Mouse (Mus musculus): Measurements from ENCODE around the gene Tril. TPM values are rescaled to one million over a fixed set of nuclear protein-coding genes. Genes with fewer than 3 reads are reported as not detected.
A peak's percentile ranks its signal among the peaks of the same experiment; 100 is the strongest.

The Tril gene
- polyA plus RNA-seq (2014; fragmentation: Nextera tagmentation; extraction: Ambion mirVana): 36.0 and 39.7 TPM in 2 replicates

DNA sequence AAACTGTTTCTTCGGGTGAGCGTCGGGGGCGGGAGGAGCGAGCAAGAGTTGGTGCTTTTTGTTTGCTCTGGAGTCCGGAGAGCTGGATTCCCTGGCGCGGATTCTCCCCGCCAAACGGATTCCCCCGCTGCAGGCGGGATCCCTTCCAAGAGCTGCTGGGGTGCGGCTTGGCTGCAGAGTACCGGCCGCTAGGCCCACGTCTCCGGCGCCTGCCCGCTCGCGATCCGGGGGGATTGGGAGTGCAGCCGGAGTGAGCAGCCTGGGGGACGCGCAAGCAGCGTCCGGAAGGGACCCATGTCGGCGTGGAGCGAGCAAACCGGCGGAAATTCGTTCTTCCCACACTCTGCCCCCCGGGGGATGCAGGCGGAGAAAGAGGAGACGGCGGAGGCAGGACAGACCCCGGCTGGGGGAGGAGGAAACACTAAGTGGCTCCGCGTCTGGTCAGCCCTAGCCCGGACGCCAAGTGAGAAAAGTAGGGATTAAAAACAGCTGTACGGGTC, at the start of gene Tril:
TSS of gene Tril (minus strand) at position 345 of the 500 bp plus-strand sequence.
- Histone ChIP-seq H3K9me3 (replicated peaks; ENCODE audit: control insufficient read depth, low read length) (no peaks in the 10 kb centered on the region), H3K4me3 (ENCODE audit: low read depth, low read length) (peak within 1 kb of the TSS; percentile 71), H3K27ac (replicated peaks; ENCODE audit: low read depth, low read length) (peak within 1 kb of the TSS; percentile 97), H3K27me3 (ENCODE audit: control insufficient read depth, insufficient read depth, low read length) (peaks cover 6% of the 10 kb centered on the region; the same call in 1 of the 2 replicates), H3K4me2 (ENCODE audit: low read depth, low read length) (peak within 1 kb of the TSS; percentile 87), H3K4me1 (ENCODE audit: control insufficient read depth, insufficient read depth, low read length) (peaks cover 9% of the 10 kb centered on the region), H3K36me3 (replicated peaks; ENCODE audit: control insufficient read depth, insufficient read depth, low read depth, low read length) (no peaks in the 10 kb centered on the region), H3K9ac (replicated peaks; ENCODE audit: low read length) (peak within 1 kb of the TSS; percentile 89)
- ATAC-seq (replicated peaks; ENCODE audit: insufficient number of reproducible peaks, low FRiP score, low TSS enrichment, low read depth): peak; percentile 76
- WGBS: under 1% methylated on average over 43 of the region's 43 CpGs
- DNase-seq (ENCODE audit: low spot score): peak; percentile 92

DNA sequence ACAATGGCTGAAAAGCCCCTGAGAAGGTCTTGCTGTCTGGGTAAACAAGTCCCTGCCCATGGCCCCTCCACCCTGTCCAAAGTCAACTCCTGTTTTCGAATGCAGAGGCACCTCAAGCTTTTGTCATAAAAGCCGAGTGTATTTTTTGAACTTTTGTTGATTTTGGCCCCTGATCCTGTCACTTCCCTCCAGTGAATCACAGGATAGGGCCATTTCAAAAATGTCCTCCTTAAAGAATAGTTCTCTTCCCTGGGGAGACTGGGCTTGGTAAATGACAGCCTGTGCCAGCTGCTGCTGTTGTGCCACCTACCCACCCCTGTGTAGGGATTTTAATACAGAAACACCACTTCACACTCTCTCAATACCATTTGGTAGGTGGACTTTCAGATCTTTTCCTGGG, 42.4 kb upstream of the Tril start:
- no peaks in the 10 kb centered on the region for H3K27me3 ChIP-seq (ENCODE audit: control insufficient read depth, insufficient read depth, low read length)
- DNase-seq (ENCODE audit: low spot score) (no peak), ATAC-seq (replicated peaks; ENCODE audit: insufficient number of reproducible peaks, low FRiP score, low TSS enrichment, low read depth) (no peak)
- WGBS: 78% methylated on average over 2 of the region's 2 CpGs
- no peak overlapping the region for H3K9ac ChIP-seq (replicated peaks; ENCODE audit: low read length)
- no peaks in the 10 kb centered on the region for H3K4me1 ChIP-seq (ENCODE audit: control insufficient read depth, insufficient read depth, low read length)
- no peak overlapping the region for H3K4me2 ChIP-seq (ENCODE audit: low read depth, low read length)
- no peak overlapping the region for H3K27ac ChIP-seq (replicated peaks; ENCODE audit: low read depth, low read length)
- no peaks in the 10 kb centered on the region for H3K9me3 ChIP-seq (replicated peaks; ENCODE audit: control insufficient read depth, low read length)
- H3K4me3 ChIP-seq (ENCODE audit: low read depth, low read length): no peak overlapping the region
- no peaks in the 10 kb centered on the region for H3K36me3 ChIP-seq (replicated peaks; ENCODE audit: control insufficient read depth, insufficient read depth, low read depth, low read length)

DNA sequence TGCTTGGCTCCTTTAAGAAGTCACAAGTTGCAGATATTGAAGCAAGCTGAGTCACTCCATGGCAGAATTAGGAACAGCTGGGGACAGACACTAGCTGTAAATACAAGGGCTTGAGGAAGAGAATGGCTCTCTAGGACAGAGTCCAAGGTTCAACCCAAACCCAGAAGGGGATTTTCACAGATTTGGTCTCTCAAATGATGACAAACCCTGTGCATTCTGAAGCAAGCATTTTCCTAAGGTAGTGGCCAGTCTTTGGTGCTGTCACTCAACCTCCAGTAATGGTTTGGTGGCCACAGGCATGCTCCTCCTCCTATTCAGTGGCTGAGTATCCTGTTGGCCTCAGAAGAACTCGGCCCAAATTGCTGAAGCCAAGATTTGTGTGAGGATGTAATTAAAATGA, 38.5 kb upstream of the Tril start:
- H3K4me1 ChIP-seq (ENCODE audit: control insufficient read depth, insufficient read depth, low read length): no peaks in the 10 kb centered on the region
- DNase-seq (ENCODE audit: low spot score) (peak; percentile 49), ATAC-seq (replicated peaks; ENCODE audit: insufficient number of reproducible peaks, low FRiP score, low TSS enrichment, low read depth) (no peak)
- no peak overlapping the region for H3K9ac ChIP-seq (replicated peaks; ENCODE audit: low read length)
- no peaks in the 10 kb centered on the region for H3K27me3 ChIP-seq (ENCODE audit: control insufficient read depth, insufficient read depth, low read length)
- no peak overlapping the region for H3K4me3 ChIP-seq (ENCODE audit: low read depth, low read length)
- 29% methylated on average over 1 of the region's 1 CpGs for WGBS
- H3K4me2 ChIP-seq (ENCODE audit: low read depth, low read length): no peak overlapping the region
- H3K36me3 ChIP-seq (replicated peaks; ENCODE audit: control insufficient read depth, insufficient read depth, low read depth, low read length): no peaks in the 10 kb centered on the region
- H3K27ac ChIP-seq (replicated peaks; ENCODE audit: low read depth, low read length): no peak overlapping the region
- H3K9me3 ChIP-seq (replicated peaks; ENCODE audit: control insufficient read depth, low read length): no peaks in the 10 kb centered on the region

DNA sequence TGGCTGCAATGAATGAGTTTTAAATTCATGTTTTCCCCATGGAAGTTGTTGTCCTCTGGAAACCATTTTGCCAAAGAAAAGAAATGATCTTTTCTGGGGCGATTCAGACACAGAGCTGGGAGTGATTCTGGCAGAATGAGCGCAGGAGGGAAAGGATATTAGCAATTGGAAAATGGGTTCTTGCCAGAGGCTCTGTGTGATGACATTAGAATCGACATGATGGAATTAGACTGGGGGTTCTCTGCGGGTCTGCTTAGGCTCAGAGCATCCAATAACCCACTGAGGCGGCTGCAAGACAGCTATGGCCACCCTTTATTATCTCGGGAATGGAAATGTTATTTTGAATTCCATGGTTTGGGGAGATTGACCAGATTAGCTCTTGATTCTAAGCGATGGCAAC, 37.2 kb upstream of the Tril start:
- H3K27ac ChIP-seq (replicated peaks; ENCODE audit: low read depth, low read length): no peak overlapping the region

DNA sequence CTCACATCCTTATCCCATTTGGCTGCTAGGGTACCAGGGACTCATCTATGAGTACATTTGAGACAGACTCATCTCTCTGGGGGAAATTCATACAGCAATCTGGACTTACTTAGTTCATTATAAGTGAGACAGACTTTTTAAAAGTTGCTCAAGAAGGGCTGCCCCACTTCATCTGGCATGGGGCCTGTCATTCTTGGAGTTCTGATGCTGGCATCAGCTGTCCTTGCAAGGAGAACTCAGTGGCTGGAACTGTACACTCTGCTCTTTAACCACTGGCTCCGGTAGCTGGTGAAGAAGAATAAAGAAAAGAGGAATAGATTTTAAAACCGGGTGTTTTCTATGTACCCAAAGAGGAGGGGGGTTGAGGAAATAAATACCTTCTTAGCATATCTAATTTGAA, 36.1 kb upstream of the Tril start:
- ATAC-seq (replicated peaks; ENCODE audit: insufficient number of reproducible peaks, low FRiP score, low TSS enrichment, low read depth) (no peak), DNase-seq (ENCODE audit: low spot score) (no peak)
- Histone ChIP-seq H3K4me3 (ENCODE audit: low read depth, low read length) (no peak overlapping the region), H3K36me3 (replicated peaks; ENCODE audit: control insufficient read depth, insufficient read depth, low read depth, low read length) (no peaks in the 10 kb centered on the region), H3K9ac (replicated peaks; ENCODE audit: low read length) (no peak overlapping the region), H3K27me3 (ENCODE audit: control insufficient read depth, insufficient read depth, low read length) (no peaks in the 10 kb centered on the region), H3K9me3 (replicated peaks; ENCODE audit: control insufficient read depth, low read length) (no peaks in the 10 kb centered on the region), H3K27ac (replicated peaks; ENCODE audit: low read depth, low read length) (no peak overlapping the region), H3K4me2 (ENCODE audit: low read depth, low read length) (no peak overlapping the region), H3K4me1 (ENCODE audit: control insufficient read depth, insufficient read depth, low read length) (no peaks in the 10 kb centered on the region)
- WGBS: 90% methylated on average over 2 of the region's 2 CpGs

More for the DNA sequence above, 37.2 kb upstream of the Tril start:
- Histone ChIP-seq H3K36me3 (replicated peaks; ENCODE audit: control insufficient read depth, insufficient read depth, low read depth, low read length) (no peaks in the 10 kb centered on the region), H3K9me3 (replicated peaks; ENCODE audit: control insufficient read depth, low read length) (no peaks in the 10 kb centered on the region), H3K4me3 (ENCODE audit: low read depth, low read length) (no peak overlapping the region), H3K4me2 (ENCODE audit: low read depth, low read length) (no peak overlapping the region), H3K9ac (replicated peaks; ENCODE audit: low read length) (no peak overlapping the region), H3K4me1 (ENCODE audit: control insufficient read depth, insufficient read depth, low read length) (no peaks in the 10 kb centered on the region), H3K27me3 (ENCODE audit: control insufficient read depth, insufficient read depth, low read length) (no peaks in the 10 kb centered on the region)
- 45% methylated on average over 7 of the region's 7 CpGs for WGBS
- DNase-seq (ENCODE audit: low spot score): peak; percentile 30
- ATAC-seq (replicated peaks; ENCODE audit: insufficient number of reproducible peaks, low FRiP score, low TSS enrichment, low read depth): no peak

DNA sequence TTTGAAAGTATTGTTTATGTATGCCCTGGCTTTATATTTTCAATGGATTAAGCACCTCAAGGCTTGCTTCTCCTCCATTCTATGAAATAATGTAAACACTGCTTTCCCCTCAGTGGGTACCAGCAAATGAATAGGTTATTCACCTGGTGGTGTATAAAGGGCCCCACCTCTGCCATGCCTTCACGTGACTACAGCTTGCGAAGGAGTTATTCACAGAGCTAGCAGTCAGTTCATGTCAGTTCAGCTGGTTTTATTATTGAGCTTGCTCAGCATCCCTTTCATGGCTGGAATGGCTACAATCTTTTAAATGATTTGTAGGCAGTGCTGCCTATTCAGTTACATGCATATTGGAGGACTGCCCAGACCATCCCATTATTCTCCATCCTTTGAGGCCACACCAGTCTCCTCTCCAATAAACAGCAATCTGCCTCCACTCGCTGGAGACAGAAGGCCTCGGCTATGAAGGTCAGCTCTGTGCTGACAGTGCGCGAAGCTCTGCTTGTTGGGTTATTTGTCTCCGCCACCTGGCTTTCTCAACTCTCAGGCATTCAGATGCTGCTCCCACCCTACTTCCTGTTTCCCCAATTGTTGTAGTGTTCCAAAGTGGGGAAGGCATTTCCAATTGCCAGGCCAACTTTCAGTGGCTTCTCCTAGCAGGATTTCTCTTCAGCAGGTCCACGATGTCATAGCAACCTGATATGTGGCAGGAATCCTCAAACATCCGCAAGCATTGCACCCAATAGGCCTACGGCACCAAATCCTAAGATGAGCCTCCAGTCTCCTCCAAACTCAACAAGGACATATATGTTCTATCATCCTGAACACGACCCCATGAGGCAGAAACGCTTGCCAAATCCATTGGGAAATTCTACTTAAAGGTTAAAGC, 34.6 kb upstream of the Tril start:
- H3K9ac ChIP-seq (replicated peaks; ENCODE audit: low read length): no peak overlapping the region
- H3K9me3 ChIP-seq (replicated peaks; ENCODE audit: control insufficient read depth, low read length): no peaks in the 10 kb centered on the region
- no peak overlapping the region for H3K4me3 ChIP-seq (ENCODE audit: low read depth, low read length)
- H3K36me3 ChIP-seq (replicated peaks; ENCODE audit: control insufficient read depth, insufficient read depth, low read depth, low read length): no peaks in the 10 kb centered on the region
- H3K27ac ChIP-seq (replicated peaks; ENCODE audit: low read depth, low read length): no peak overlapping the region
- no peaks in the 10 kb centered on the region for H3K27me3 ChIP-seq (ENCODE audit: control insufficient read depth, insufficient read depth, low read length)
- ATAC-seq (replicated peaks; ENCODE audit: insufficient number of reproducible peaks, low FRiP score, low TSS enrichment, low read depth): no peak
- H3K4me2 ChIP-seq (ENCODE audit: low read depth, low read length): no peak overlapping the region
- DNase-seq (ENCODE audit: low spot score): no peak
- WGBS: 84% methylated on average over 12 of the region's 12 CpGs
- no peaks in the 10 kb centered on the region for H3K4me1 ChIP-seq (ENCODE audit: control insufficient read depth, insufficient read depth, low read length)

DNA sequence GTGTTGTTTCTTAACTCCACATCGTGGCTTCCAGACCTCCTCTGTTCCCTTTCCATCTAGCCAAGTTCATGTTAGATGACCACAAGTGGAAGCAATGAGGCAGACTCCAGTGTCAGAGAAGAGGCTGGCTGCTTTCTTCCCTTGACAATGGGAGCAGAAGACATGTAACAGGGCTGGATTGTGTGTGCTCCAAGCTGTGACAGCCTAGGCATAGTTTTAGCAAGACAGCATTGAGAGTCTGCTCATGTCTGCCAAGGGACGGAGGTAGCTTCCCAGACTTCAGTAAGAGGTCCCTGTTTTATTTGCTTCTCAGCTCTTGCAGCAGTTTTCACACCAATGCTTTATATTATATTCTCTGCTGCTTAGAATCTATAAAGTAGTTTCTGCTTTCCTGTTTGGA, 33.6 kb upstream of the Tril start:
- DNase-seq (ENCODE audit: low spot score): no peak
- ATAC-seq (replicated peaks; ENCODE audit: insufficient number of reproducible peaks, low FRiP score, low TSS enrichment, low read depth): no peak
- Histone ChIP-seq H3K27ac (replicated peaks; ENCODE audit: low read depth, low read length) (no peak overlapping the region), H3K9me3 (replicated peaks; ENCODE audit: control insufficient read depth, low read length) (no peaks in the 10 kb centered on the region), H3K4me2 (ENCODE audit: low read depth, low read length) (no peak overlapping the region), H3K27me3 (ENCODE audit: control insufficient read depth, insufficient read depth, low read length) (no peaks in the 10 kb centered on the region), H3K4me1 (ENCODE audit: control insufficient read depth, insufficient read depth, low read length) (no peaks in the 10 kb centered on the region), H3K36me3 (replicated peaks; ENCODE audit: control insufficient read depth, insufficient read depth, low read depth, low read length) (no peaks in the 10 kb centered on the region), H3K9ac (replicated peaks; ENCODE audit: low read length) (no peak overlapping the region), H3K4me3 (ENCODE audit: low read depth, low read length) (no peak overlapping the region)
- WGBS: 91% methylated on average over 2 of the region's 2 CpGs

DNA sequence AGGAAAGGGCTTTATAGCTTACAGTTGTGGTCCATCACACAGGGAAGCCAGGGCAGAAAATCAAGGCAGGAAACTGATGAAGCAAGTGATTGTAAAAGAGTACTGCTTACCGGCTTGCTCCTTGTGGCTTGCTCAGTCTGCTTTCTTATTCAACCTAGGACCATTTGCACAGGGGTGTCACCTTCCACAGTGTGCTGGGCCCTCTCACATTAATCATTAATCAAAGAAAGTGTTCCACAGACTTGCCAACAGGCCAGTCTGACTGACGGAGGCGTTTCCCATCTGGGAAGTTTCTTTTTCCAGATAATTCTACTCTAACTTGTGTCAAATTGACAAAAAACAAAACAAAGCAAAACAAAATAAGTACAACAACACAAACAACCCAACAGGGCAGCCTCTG, 32.9 kb upstream of the Tril start:
- Histone ChIP-seq H3K27me3 (ENCODE audit: control insufficient read depth, insufficient read depth, low read length) (no peaks in the 10 kb centered on the region), H3K9ac (replicated peaks; ENCODE audit: low read length) (no peak overlapping the region), H3K4me1 (ENCODE audit: control insufficient read depth, insufficient read depth, low read length) (no peaks in the 10 kb centered on the region), H3K4me2 (ENCODE audit: low read depth, low read length) (no peak overlapping the region), H3K36me3 (replicated peaks; ENCODE audit: control insufficient read depth, insufficient read depth, low read depth, low read length) (no peaks in the 10 kb centered on the region), H3K27ac (replicated peaks; ENCODE audit: low read depth, low read length) (no peak overlapping the region), H3K9me3 (replicated peaks; ENCODE audit: control insufficient read depth, low read length) (no peaks in the 10 kb centered on the region), H3K4me3 (ENCODE audit: low read depth, low read length) (no peak overlapping the region)
- DNase-seq (ENCODE audit: low spot score) (no peak), ATAC-seq (replicated peaks; ENCODE audit: insufficient number of reproducible peaks, low FRiP score, low TSS enrichment, low read depth) (no peak)
- WGBS: 87% methylated on average over 3 of the region's 3 CpGs
